Mouse (Mus musculus) heart, postnatal 0 days (tissue): ENCODE data around the gene Syce3.

Source experiments
- CTCF ChIP-seq: IDR thresholded peaks from 2 replicates; pipeline ENCODE4 v1.5.1; 2016; ENCODE audit warnings: antibody characterized with exemption, control low read depth, low read depth
- EP300 ChIP-seq: IDR thresholded peaks from 2 replicates; pipeline ENCODE4 v1.6.1; 2016; ENCODE audit warnings: antibody characterized with exemption, low read depth

- TF ChIP-seq CTCF (no peak), EP300 (no peak)
Observed at GRCm38 (mm10) chr15:89387127-89387526, 23.2 kb downstream of the Syce3 start.
